Mouse (Mus musculus) erythroblast, embryonic 14.5 days (primary cell): Measurements from ENCODE around the gene Bckdk.

Experiments
- GATA1 ChIP-seq: IDR thresholded peaks from 2 replicates; pipeline ENCODE4 v1.6.1; 2012; ENCODE audit warnings: low read length, inconsistent platforms, mixed read lengths
- TAL1 ChIP-seq: IDR thresholded peaks from 3 replicates; pipeline ENCODE4 v1.6.1; 2012; ENCODE audit warnings: low read length, inconsistent platforms, mixed read lengths

GRCm38 (mm10) chr7:127887191-127887590 lies 16.7 kb upstream of the Bckdk start:
- TF ChIP-seq TAL1 (no peak), GATA1 (no peak)
